Mouse (Mus musculus) adrenal gland, adult (tissue): Measurements from ENCODE around the gene Gm136.
"Not testable (repeated sequence)": the region's sequence is repeated elsewhere in the genome, so short reads cannot be mapped to it uniquely, and the experiment has no call there.

ENCODE experiments used
- DNase-seq, 2 experiments: peaks; one replicate each; pipeline ENCODE4 v3.0.0; 2022 to 2023; ENCODE audit warnings: low spot score in 1 of 2; ENCODE audit not compliant: inconsistent age in 2 of 2

Gm136 gene

DNA sequence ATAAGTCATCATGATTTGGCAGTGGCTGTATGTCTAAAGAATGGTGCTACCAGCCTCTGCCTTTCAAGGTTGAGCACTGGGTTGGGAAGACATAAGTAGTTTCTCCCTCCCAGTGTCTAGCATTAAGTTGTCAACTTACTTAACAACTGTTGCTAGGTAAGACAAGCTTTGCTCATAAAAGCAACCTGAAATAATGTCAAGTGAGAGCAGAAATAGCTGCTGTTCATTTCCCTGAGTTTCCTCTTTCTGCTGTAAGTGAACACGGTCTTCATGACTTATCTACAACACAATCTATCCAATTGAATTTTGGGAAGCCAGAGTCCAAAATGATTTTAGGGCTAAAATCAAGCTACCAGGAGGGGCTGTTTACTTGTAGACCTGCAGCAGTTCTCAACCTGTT is at the start of gene Gm136:
TSS of gene Gm136 (minus strand) at position 101 of the 400 bp plus-strand sequence.
- no peak for DNase-seq

DNA sequence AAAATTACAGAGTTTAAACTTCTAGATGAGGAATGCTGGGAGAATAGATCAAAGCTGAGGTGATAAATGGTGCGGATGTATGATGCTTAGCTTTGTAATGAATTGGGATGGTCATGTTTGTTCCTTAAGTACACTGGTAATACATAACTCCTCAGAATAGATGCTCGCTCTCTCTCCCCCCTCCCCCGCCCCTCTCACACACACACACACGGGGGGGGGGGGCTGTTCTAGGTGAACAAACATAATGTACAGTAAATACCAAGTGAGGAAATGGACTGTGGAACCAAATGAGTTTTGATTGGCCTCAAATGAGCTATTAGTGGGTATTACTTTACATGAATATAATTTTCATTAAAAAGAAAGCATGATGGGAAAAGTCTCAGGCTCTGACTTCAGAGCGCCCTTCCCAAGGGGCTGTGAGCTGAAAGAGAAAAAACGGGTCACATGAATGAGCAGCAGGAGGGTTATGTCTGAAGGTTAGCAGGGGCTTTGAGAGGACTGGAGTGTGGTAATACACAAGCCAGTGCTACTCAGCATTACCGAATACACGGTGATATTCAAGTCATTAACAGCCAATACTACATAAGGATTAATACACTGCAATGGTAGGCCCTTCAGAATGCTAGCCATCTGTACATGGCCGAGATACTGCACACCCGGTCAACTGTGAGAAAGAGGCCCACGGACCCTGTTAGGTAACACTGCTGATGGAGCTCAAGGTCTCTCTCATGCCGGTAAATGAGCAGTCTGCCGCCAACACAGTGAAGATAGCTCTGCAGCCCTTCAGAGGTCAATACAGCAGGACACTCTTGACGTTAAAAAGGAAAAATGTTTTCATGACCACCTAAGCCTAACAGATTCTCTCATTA is 45.3 kb upstream of the Gm136 start:
- no peak for DNase-seq

DNA sequence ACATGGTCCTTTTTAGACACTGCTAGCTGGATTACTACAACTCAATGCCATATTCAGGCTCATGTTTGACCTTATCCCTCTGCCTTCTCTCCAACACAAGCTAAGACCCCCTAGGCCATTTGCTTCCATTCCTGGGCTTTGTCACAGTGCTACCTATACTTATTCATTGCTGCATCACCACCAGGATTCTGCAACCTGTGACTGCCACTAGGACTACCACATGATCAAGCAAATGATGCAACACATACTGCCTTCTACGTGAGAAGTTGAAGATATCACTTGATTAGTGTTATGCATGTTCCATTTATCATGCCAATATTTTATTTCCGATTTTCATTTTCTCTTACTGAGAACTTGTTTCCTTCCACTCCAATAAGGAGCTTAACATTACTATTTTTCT is 41.9 kb upstream of the Gm136 start:
- DNase-seq = no peak

DNA sequence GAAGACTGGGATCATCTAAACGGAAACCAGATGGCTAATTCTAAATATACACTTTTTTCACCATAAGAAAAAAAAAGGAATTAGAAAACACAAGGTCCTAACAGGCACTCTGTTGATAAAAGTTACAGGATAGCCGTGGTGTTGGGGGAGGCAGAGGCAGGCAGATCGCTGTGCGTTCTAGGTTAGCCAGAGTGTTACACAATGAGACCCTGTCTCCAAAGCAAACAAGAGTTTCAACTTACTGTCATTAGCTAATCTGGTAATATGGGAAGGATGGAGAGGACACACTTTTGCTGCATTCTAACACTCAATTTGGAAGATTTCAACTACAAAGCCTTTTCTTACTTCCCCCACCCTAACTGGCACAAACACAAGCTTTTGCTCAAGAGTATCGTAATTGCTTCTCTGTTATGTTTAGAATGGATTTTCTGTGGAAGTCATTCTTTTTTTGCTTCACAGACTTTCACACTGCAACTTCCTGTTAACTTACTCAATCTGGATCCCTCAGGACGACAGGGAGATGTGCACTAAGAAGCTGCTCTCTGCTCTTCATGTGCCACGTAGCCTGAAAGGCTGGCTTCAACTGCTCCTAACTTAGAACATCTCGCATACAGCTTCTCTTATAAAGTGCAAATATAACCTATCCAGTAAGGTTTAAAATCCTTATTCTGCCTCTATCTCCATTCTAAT is 41.4 kb upstream of the Gm136 start:
- DNase-seq = no peak

DNA sequence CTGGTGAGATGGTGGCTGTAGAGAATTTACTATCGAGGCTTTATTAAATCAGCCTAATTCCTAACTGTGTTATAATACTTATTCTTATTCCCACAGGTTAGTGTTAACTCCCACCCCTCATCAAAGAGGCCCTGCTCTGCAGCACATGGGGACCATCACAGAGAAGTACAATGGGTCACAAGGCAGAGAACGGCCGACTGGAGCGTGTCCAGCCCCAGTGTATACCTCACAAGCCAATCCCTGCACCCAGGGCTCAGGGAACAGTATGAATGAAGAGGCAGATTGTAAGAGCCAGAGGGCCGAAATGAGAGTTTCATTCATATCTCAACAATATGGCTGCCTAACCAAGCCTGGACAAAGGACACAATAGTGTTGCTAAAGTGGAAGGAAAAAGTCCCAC is 40.2 kb upstream of the Gm136 start:
- no peak for DNase-seq

DNA sequence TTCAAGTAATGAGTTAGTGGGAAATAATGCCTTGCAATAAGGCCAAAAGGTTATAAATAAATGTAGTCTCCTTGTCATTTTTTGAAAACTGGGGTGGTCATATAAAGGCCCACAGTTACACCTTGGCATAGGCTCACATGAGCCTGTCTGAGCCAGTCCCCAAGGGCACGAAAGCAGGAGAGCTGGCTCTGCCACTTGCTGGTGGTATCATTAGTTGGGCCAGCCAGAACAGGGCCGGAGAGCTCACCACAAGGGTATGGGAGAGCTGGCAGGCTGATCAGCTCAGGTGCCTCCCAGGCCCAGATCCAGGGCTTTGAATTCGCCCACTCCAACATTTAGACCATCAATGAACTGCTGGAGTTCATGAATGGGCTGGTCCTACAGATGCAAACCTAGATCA is 30.4 kb upstream of the Gm136 start:
- DNase-seq = no peak

DNA sequence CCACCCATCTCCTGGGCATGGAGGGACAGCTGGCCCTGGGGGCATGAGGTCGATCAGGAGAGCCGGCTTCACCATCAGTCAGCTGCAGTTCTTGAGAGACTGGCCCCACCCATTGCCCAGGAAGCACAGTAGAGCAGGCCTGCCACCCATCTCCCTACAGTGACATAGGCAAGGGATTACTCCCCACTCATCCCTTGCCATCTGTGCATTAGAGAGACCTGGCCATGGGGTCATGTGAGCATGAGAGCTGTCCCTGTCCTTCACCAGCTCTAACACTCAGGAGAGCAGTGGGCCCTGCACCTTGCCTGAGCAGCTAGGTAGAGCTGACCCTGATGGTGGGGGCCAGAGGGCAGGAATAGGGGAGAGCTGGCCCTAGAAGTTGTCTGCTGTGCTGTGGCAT is 29.6 kb upstream of the Gm136 start:
- no peak for DNase-seq

DNA sequence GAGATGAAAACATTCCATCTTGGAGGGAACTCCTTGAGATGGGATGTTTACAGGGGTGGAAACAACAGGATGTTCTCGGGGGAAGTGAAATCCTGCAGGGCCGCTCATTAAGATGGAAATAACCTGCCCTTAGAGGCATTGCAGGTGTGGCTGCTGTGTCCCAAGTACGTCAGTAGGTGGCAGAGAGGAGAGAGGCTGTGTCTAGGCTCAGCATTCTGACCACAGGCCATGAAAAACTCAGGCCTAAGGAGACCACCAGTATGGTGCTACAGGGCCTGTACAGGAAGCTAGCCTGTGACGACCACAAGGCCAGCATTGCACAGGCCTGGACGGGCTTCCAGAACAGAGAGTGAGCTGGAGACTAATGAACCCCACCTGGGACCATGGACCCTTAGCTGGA is 28.8 kb upstream of the Gm136 start:
- no peak for DNase-seq

DNA sequence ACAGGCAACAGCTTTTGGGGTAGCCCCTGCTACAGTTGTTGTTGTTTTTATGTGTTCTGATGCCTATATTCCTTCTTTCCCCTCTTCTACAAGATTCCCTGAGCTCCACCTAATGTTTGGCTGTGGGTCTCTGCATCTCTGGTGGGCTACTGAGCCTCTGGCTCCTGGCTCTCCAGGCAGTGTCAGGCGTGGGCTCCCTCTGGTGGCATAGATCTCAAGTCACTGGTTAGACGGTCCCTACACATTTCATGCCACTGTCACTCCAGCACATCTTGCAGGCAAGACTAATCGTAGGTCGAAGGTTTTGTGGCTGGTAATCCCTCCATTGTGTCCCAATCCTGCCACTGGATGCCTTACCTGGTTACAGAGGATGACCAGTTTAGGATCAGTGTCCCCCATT is 26.7 kb upstream of the Gm136 start:
- DNase-seq = no peak

DNA sequence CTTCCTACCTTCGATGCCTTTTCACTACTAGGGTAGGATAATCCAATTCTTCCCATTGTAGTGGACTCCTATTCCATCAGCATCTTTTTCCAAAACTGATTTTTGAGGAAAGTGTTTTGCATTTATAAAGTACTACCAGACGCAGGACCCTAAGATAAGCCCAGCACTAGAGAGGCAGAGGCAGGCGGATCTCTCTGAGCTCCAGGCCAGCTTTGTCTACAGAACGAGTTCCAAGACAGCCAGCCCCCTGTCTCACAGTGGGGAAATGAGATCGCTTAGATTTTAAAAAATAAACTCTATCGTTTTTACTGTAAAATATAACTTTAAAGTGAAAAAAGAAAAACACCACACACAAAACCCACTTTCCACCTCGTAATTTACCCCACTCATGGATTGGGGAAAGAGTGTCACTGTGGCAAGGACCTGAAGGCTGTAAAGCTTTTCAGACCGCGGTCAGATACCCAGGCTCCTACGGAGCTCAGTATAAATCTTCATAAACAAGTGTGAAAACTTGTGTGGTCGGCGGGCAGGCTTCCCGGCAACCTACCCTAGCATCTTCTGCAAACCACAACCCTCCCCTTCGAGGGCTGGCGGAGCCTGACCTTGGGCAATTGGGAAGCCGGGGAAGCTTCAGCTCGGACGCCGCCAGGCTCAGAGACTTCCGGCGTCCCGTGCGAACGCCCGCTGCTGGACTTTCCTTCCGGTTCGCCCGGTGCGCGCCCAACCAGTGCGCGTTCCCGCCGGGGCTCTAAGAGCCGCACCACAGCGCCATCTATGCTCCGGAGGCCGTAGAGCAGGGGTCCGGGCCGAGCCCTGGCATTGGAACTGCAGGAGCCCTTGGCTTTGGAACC is 21.8 kb upstream of the Gm136 start, which contains the start of gene Smim8:
TSS of gene Smim8 (minus strand) at position 747 of the 851 bp plus-strand sequence.
- DNase-seq = peak; percentile 92 to 97

DNA sequence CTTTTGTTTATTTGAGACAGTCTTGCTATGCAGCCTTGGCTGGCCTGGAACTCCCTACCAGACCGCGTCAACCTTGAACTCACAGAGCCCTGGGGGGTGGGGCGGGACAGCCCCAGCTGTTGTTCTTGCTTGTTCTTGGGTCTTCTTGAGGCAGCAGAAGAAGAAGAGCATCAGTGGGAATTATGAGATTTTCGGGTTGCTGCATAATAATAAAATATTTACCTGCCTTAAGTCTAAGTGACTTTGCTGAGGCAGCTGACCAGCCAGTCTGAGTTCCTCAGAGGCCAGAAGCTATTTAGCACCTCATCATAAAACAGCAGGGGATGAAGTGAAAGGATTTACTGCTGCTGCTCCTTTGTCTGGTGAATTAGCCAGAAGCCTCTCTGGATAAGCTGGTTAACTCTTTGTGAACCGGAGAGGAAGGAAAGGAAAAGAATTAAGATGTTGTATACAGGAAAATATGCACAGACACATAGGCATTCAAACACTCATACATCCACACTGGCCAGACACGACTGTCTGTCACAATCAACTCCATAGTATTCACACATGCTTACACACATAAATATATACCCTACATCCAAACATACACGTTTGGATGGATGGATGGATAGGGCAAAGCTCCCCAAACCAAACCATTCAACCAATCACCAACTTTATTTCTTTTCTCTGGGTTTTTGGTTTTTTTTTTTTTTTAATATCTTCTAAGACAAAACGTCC is 15.7 kb upstream of the Gm136 start:
- DNase-seq = no peak

DNA sequence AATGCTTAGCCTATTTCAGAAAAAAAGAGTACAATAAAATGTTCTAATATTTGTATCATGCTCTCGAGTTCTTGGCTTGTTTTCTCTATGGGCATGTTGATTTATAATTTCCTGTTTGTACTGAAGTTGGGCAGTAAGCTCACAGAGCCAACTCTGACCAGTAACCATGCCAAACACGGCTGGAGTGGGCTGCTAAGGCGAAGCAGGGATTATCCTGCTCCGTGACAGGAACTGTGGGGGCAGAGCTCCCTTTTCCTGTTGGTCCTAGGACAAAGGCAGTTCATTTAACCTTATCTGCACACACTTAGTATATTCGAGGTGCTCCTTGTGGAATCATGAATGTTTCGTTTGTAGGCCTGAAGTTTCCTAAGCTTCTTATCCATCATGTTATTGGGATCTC is 6.8 kb downstream of the Gm136 start:
- DNase-seq = peak; percentile 31 to 56

DNA sequence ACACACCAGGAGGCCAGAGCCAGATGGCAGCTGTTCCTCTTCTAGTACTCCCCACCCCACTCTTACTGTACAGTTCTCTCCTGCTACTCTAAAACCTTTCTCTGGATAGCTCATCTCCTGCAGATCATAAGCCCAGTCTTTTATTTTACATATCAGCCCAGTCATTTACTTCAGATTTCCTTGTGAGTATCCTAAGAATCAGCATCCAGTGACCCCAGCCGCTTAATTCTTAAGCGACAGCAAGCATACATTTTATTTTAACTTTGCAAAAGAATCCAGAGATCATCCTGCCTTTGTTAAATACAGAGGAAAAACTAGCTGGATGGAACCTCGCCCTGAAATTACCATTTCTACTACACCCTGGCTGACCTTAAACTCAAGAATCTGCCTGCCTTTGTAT is 21.6 kb downstream of the Gm136 start:
- DNase-seq = no peak

DNA sequence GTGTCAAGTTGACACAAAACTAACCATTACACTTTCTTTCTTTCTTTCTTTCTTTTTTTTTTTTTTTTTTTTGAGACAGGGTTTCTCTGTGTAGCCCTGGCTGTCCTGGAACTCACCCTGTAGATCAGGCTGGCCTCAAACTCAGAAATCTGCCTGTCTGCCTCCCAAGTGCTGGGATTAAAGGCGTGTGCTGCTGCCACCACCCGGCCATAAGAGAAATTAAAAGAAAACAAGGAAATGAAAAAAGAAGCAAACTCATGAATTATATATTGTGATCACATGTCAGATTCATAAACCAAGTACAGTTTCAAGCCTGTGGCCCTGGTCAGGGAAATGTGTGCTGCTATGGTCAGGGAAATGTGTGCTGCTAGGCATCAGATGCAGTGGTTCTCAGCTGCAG is 22.6 kb downstream of the Gm136 start:
- DNase-seq = not testable (repeated sequence)

DNA sequence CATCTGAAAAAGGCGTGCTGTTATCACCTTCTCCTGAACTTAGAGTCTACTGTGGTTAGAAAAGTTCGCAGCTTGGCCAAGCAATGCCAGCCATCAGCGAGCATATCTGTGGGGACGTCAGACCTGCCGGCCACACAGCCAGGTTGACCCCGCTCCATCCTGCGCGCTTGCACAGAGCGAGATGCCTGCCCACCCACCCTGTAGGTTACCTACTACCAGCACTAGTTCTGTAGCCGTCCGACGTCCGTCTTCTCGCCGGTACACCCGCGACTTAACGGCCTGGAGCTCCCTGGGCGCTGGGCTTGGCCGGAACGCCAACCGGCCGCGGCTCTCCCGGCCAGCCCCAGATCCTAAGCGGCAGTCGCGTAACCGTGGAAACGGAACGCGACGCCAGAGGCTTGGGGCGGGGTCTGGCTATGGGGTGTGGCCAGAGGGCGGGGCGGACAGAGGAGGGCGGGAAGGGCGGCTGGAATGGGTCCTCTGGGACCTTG is 26.2 kb downstream of the Gm136 start, which contains the start of gene Cfap206:
TSS of gene Cfap206 (minus strand) at position 356 of the 491 bp plus-strand sequence.
- DNase-seq = peak; percentile 75 to 91

DNA sequence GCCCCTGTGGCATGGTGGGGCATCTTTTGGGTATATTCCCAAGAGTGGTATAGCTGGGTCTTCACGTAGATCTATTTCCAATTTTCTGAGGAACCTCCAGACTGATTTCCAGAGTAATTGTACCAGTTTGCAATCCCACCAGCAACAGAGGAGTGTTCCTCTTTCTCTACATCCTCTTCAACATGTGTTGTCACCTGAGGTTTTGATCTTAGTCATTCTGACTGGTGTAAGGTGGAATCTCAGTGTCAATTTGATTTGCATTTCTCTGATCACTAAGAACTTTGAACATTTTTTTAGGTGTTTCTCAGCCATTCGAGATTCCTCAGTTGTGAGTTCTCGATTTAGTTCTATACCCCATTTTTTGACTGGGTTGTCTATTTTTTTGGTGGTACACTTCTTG is 30.4 kb downstream of the Gm136 start:
- DNase-seq = not testable (repeated sequence)

DNA sequence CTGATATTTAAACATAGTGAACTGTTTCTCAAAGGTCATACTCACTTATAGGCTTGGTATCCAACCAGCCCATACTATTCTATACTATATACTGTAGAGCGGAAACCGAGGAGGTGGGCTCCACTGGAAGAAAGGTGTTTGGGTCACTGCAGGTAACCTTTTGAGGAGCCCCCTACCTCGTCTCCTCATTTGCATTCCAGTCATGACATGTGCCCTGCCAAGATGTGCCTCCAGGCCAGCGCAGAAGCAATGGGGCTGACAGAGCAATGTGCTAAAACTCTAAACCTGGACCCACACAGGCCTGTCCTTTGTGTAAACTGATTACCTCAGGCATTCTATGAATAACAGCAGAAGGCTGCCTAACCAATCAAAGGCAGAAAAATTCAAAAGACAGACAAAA is 31.8 kb downstream of the Gm136 start:
- DNase-seq = no peak

DNA sequence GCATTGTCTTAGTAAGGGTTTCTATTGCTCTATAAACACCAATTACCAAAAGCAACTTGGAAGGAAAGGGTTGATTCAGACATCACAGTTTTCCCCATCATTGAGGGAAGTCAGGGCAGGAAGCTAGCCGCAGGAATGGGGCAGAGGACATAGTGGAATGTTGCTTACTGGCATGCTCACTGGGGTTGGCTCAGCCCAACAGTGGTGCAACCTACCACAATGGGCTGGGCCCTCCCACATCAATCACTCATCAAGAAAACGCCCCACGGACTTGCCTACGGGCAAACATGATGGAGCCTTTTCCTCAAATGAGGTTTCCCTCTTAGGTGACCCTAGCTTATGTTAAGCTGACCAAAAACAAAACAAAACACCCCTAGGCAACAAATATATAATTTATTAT is 32.9 kb downstream of the Gm136 start:
- no peak for DNase-seq

DNA sequence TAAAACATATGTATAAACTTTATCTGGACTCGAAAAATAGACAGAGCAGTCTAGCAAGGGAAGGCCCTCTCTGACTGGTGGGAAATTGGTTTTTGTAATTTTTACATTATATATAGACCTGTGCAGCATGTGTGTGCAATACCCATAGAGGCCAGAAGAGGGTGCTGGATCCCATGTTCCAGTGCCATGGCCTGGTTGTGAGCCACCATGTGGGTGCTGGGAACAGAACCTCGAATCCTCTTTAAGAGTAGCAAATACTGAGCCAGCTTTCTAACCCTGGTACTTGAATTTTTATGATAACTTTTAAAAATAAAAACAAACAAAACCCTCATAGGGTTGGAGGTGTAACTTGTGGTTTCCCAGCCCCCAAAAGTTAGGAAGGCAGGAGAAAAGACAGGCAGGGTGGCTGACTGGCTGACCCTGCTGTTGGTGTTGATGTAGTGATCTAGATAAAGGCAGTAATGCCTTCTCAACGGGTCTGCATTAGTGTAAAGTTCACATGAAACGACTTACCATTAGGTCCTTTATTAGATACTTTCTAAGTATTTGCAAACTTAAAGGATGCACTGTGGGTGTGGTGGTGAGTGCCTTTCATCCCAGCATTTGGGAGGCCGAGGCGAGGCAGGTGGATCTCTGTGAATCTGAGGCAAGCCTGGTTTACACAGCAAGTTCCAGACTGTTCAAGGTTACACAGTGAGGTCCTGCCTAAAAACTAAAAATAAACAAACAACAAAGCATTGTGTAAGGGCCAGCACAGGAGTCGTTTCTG is 35.8 kb downstream of the Gm136 start:
- DNase-seq = no peak

DNA sequence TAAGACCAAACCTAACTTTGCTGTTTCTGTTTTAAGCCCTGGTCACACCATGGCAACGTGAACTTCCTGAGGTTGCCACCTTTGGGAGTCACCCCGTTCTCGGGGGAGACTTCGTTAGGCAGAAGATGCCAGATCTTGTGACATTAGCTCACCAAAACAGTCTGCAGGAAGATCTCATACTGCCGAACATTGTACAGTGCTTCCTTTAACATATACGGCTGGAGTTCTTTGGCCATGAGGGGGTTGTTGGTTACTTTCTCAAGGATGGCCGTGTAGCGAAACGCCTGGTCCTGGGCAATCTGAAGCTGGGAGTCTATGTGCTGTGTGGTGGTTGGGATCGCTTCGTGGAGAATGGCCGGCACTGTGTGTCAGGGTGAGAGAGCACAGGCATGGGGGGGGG is 36.6 kb downstream of the Gm136 start:
- DNase-seq = no peak
